Mouse (Mus musculus): ENCODE measurements at regions not wholly inside any gene's neighbourhood (a gene's known extent, or its start where the extent isn't known, plus 50 kb on each side); places are given as distances from the start of the nearest gene placed in this dataset.

DNA sequence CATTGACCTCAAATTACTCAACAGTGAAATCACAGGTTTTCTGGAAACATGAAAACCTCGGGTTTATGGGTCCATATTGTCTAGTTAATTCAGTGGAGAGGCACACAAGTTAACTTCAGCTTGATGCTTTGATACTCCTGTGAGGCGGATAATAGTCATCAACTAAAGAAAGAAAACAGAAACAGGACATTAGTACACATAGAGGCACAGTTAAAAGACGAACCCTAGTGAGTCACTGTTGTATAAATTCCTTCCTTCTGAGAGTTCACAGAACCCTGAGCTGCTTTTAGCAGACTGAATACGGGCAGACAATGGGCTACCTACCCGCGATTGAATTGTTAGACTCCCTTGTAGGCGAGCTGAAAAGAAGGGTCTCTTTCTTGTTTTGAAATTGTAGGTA is 101.7 kb downstream of the Tmx1 start:
- TF ChIP-seq EP300 (IDR thresholded peaks at IDR 0.05) (no peak), CTCF (IDR thresholded peaks at IDR 0.05) (no peak)
